Mouse (Mus musculus) stomach, embryonic 14.5 days (tissue): ENCODE measurements around the gene Plekhh3. TPM values are rescaled to one million over a fixed set of nuclear protein-coding genes. Genes with fewer than 3 reads are reported as not detected.
A peak's percentile ranks its signal among the peaks of the same experiment; 100 is the strongest.

ENCODE experiments used
- ATAC-seq: fragments of 200-750 bp; cut with Nextera tagmentation; 2 replicates; pipeline ENCODE4 v1.8.0; 2017; ENCODE audit warnings: low read depth, moderate TSS enrichment; ENCODE audit not compliant: insufficient number of reproducible peaks, insufficient read depth, low FRiP score
- H3K27ac ChIP-seq: fragments of 300-500 bp; sonication (generic); 2 replicates; pipeline ENCODE4 v1.5.1; 2014; ENCODE audit warnings: mild to moderate bottlenecking, low read length, moderate library complexity, mixed read lengths
- H3K27me3 ChIP-seq: fragments of 300-500 bp; sonication (generic); 2 replicates; pipeline ENCODE4 v1.6.1; 2014; ENCODE audit warnings: low read length, control low read depth, mixed read lengths; ENCODE audit not compliant: control insufficient read depth, insufficient read depth
- H3K36me3 ChIP-seq: fragments of 300-500 bp; sonication (generic); 2 replicates; pipeline ENCODE4 v1.6.1; 2014; ENCODE audit warnings: mild to moderate bottlenecking, control low read depth, low read length, moderate library complexity, mixed read lengths; ENCODE audit not compliant: control insufficient read depth, insufficient read depth
- H3K4me1 ChIP-seq: fragments of 300-500 bp; sonication (generic); 2 replicates; pipeline ENCODE4 v1.6.1; 2014; ENCODE audit warnings: low read length, control low read depth, mixed read lengths; ENCODE audit not compliant: control insufficient read depth, insufficient read depth
- H3K4me2 ChIP-seq: fragments of 300-500 bp; sonication (generic); replicated peaks from 2 replicates; pipeline ENCODE4 v1.6.1; 2014; ENCODE audit warnings: low read depth, low read length, control low read depth
- H3K4me3 ChIP-seq: fragments of 300-500 bp; sonication (generic); 2 replicates; pipeline ENCODE4 v1.5.1; 2014; ENCODE audit warnings: low read depth, low read length, control low read depth
- H3K9ac ChIP-seq: fragments of 300-500 bp; sonication (generic); replicated peaks from 2 replicates; pipeline ENCODE4 v1.6.1; 2014; ENCODE audit warnings: low read depth, mild to moderate bottlenecking, control low read depth, low read length, moderate library complexity, mixed read lengths
- H3K9me3 ChIP-seq: fragments of 300-500 bp; sonication (generic); 2 replicates; pipeline ENCODE4 v1.6.1; 2016; ENCODE audit warnings: low read depth, low read length, control low read depth; ENCODE audit not compliant: control insufficient read depth
- WGBS: fragments of 180-500 bp; shearing (Covaris S2); extraction: QIAGEN DNeasy Blood & Tissue Kit; methylation state at CpG from one replicate; pipeline ENCODE4 v1.1.7; 2014; 5-methylcytosine and 5-hydroxymethylcytosine counted together
- microRNA-seq: library from miRNA; unstranded; fragments of <30 nt; microRNA quantifications from one replicate; pipeline ENCODE4, GENCODE M21; 2016
- polyA plus RNA-seq: library from polyadenylated mRNA; unstranded; fragments of >200 nt; fragmentation: Nextera tagmentation; extraction: Ambion mirVana; gene quantifications from 2 replicates; pipeline ENCODE4 v1.2.1, GENCODE M21; 2014

Gene Plekhh3
- polyA plus RNA-seq, 1 experiment from 2014 or later = 26.0 TPM

- Histone ChIP-seq H3K4me1 (peaks cover 18% of the 10 kb centered on the region), H3K9ac (peak overlapping the region; percentile 63), H3K36me3 (peaks cover 3% of the 10 kb centered on the region; the same call in 1 of the 2 replicates), H3K4me2 (peak overlapping the region; percentile 96), H3K9me3 (no peaks in the 10 kb centered on the region), H3K27ac (peak overlapping the region; percentile 86), H3K4me3 (peak overlapping the region; percentile 92), H3K27me3 (no peaks in the 10 kb centered on the region)
- 20% methylated on average over 19 of the region's 19 CpGs for WGBS
- ATAC-seq = no peak
Measured at GRCm38 (mm10) chr11:101120545-101121188, 50.5 kb downstream of the Plekhh3 start.

GRCm38 (mm10) chr11:101119761-101120544 lies 51.2 kb downstream of the Plekhh3 start, which contains the start of the genes Retreg3 and Tubg1:
Gene Retreg3, minus strand, starts transcription at chr11:101119893.
Gene Tubg1, plus strand, starts transcription at chr11:101119938.
- peaks cover 3% of the 10 kb centered on the region; the same call in 1 of the 2 replicates for H3K36me3 ChIP-seq
- ATAC-seq = peak; percentile 97
- H3K27me3 ChIP-seq = no peaks in the 10 kb centered on the region
- H3K27ac ChIP-seq = peak within 1 kb of the TSS; percentile 86
- peaks cover 18% of the 10 kb centered on the region for H3K4me1 ChIP-seq
- H3K9me3 ChIP-seq = no peaks in the 10 kb centered on the region
- peak within 1 kb of the TSS; percentile 96 for H3K4me2 ChIP-seq
- peak within 1 kb of the TSS; percentile 89 for H3K9ac ChIP-seq
- H3K4me3 ChIP-seq = peak within 1 kb of the TSS; percentile 92
- under 1% methylated on average over 61 of the region's 61 CpGs for WGBS

- Histone ChIP-seq H3K27ac (peak overlapping the region; percentile 80; the same call in 1 of the 2 replicates), H3K27me3 (no peaks in the 10 kb centered on the region), H3K4me2 (peak overlapping the region; percentile 80), H3K9me3 (no peaks in the 10 kb centered on the region), H3K9ac (peak overlapping the region; percentile 89), H3K4me1 (peaks cover 18% of the 10 kb centered on the region), H3K4me3 (peak overlapping the region; percentile 92), H3K36me3 (peaks cover 3% of the 10 kb centered on the region; the same call in 1 of the 2 replicates)
- peak; percentile 70 for ATAC-seq
- whole genome bisulfite sequencing = under 1% methylated on average over 39 of the region's 39 CpGs
Measured at GRCm38 (mm10) chr11:101119131-101119760, 51.9 kb downstream of the Plekhh3 start.

- peaks cover 3% of the 10 kb centered on the region; the same call in 1 of the 2 replicates for H3K36me3 ChIP-seq
- H3K27ac ChIP-seq = no peak overlapping the region
- peak overlapping the region; percentile 89 for H3K9ac ChIP-seq
- peak overlapping the region; percentile 92 for H3K4me3 ChIP-seq
- no peaks in the 10 kb centered on the region for H3K27me3 ChIP-seq
- no peaks in the 10 kb centered on the region for H3K9me3 ChIP-seq
- 31% methylated on average over 4 of the region's 4 CpGs for WGBS
- H3K4me1 ChIP-seq = peaks cover 18% of the 10 kb centered on the region
- no peak for ATAC-seq
- peak overlapping the region; percentile 80 for H3K4me2 ChIP-seq
Measured at GRCm38 (mm10) chr11:101118105-101118504, 53.0 kb downstream of the Plekhh3 start.

GRCm38 (mm10) chr11:101115564-101115963 lies 55.6 kb downstream of the Plekhh3 start:
- WGBS = 77% methylated on average over 2 of the region's 2 CpGs
- H3K4me2 ChIP-seq = no peak overlapping the region
- no peak for ATAC-seq

More at GRCm38 (mm10) chr11:101115564-101115963, 55.6 kb downstream of the Plekhh3 start:
- no peak overlapping the region for H3K4me3 ChIP-seq
- H3K4me1 ChIP-seq = peaks cover 15% of the 10 kb centered on the region
- H3K27me3 ChIP-seq = no peaks in the 10 kb centered on the region
- H3K27ac ChIP-seq = no peak overlapping the region
- H3K36me3 ChIP-seq = no peaks in the 10 kb centered on the region
- no peaks in the 10 kb centered on the region for H3K9me3 ChIP-seq
- no peak overlapping the region for H3K9ac ChIP-seq

Small RNA genes within 50 kb of the gene (microRNA-seq; reads per million reads assigned to microRNA genes)
- gene Gm27626 = not detected

Other genes with a start within 250 kb of the Plekhh3 start
- gene Stat3, start 231.8 kb downstream of the Plekhh3 start, polyA plus RNA-seq = 43.5 and 44.8 TPM in 2 replicates
- gene Cavin1, start 200.5 kb downstream of the Plekhh3 start, polyA plus RNA-seq = 136 and 158 TPM in 2 replicates
- 38.4 and 42.0 TPM in 2 replicates for gene Atp6v0a1, start 161.9 kb downstream of the Plekhh3 start, polyA plus RNA-seq
- gene Naglu, start 101.3 kb downstream of the Plekhh3 start, polyA plus RNA-seq = 11.2 and 14.2 TPM in 2 replicates
- gene Hsd17b1, start 92.9 kb downstream of the Plekhh3 start, polyA plus RNA-seq = not detected in 2 replicates
- 37.9 and 41.3 TPM in 2 replicates for gene Coasy, start 88.8 kb downstream of the Plekhh3 start, polyA plus RNA-seq
- gene Mlx, start 84.1 kb downstream of the Plekhh3 start, polyA plus RNA-seq = 36.7 and 46.0 TPM in 2 replicates
- 29.7 and 36.4 TPM in 2 replicates for gene Psmc3ip, start 75.9 kb downstream of the Plekhh3 start, polyA plus RNA-seq
- 8.0 and 9.1 TPM in 2 replicates for gene Retreg3, start 51.5 kb downstream of the Plekhh3 start, polyA plus RNA-seq
- 70.5 and 70.9 TPM in 2 replicates for gene Tubg1, start 51.4 kb downstream of the Plekhh3 start, polyA plus RNA-seq
- 3.6 and 4.5 TPM in 2 replicates for gene Tubg2, start 15.4 kb downstream of the Plekhh3 start, polyA plus RNA-seq
- gene Cntnap1, start 828 bp downstream of the Plekhh3 start, polyA plus RNA-seq = 2.1 and 2.2 TPM in 2 replicates
- gene Ccr10, start 4.1 kb upstream of the Plekhh3 start, polyA plus RNA-seq = 0.14 and 0.33 TPM in 2 replicates
- 17.7 and 19.1 TPM in 2 replicates for gene Ezh1, start 55.1 kb upstream of the Plekhh3 start, polyA plus RNA-seq
- gene Ramp2, start 74.7 kb upstream of the Plekhh3 start, polyA plus RNA-seq = 123 and 128 TPM in 2 replicates
- gene Vps25, start 82.4 kb upstream of the Plekhh3 start, polyA plus RNA-seq = 153 and 154 TPM in 2 replicates
- gene Wnk4, start 89.2 kb upstream of the Plekhh3 start, polyA plus RNA-seq = 21.9 and 26.8 TPM in 2 replicates
- gene Cntd1, start 107.7 kb upstream of the Plekhh3 start, polyA plus RNA-seq = 0.87 and 1.6 TPM in 2 replicates
- gene Coa3, start 107.8 kb upstream of the Plekhh3 start, polyA plus RNA-seq = 207 and 215 TPM in 2 replicates
- 140 and 144 TPM in 2 replicates for gene Becn1, start 130.9 kb upstream of the Plekhh3 start, polyA plus RNA-seq
- 84.6 and 96.2 TPM in 2 replicates for gene Psme3, start 144.9 kb upstream of the Plekhh3 start, polyA plus RNA-seq
- 1.3 and 1.8 TPM in 2 replicates for gene Aoc2, start 153.7 kb upstream of the Plekhh3 start, polyA plus RNA-seq
- gene Aoc3, start 159.3 kb upstream of the Plekhh3 start, polyA plus RNA-seq = 3.2 TPM in 2 replicates
- not detected in 2 replicates for gene G6pc, start 196.2 kb upstream of the Plekhh3 start, polyA plus RNA-seq
- gene Aarsd1, start 246.3 kb upstream of the Plekhh3 start, polyA plus RNA-seq = 69.6 and 74.0 TPM in 2 replicates